Mouse (Mus musculus) bone marrow macrophage, adult 2 months (primary cell): ENCODE measurements around the gene Agl. TPM values are rescaled to one million over a fixed set of nuclear protein-coding genes. Genes with fewer than 3 reads are reported as not detected.
A peak's percentile ranks its signal among the peaks of the same experiment; 100 is the strongest.

ENCODE experiments used
- H3K27ac ChIP-seq: 2 replicates; pipeline ENCODE4 v1.5.1; 2012; ENCODE audit warnings: low read depth, low read length; ENCODE audit not compliant: insufficient read depth
- H3K4me1 ChIP-seq: 2 replicates; pipeline ENCODE4 v1.6.1; 2012; ENCODE audit warnings: low read length; ENCODE audit not compliant: control insufficient read depth, insufficient read depth
- H3K4me3 ChIP-seq: 2 replicates; pipeline ENCODE4 v1.5.1; 2012; ENCODE audit warnings: mild to moderate bottlenecking, low read length, moderate library complexity; ENCODE audit not compliant: insufficient read depth
- CTCF ChIP-seq: IDR thresholded peaks from 2 replicates; pipeline ENCODE4 v1.5.1; 2012; ENCODE audit warnings: low read depth, mild to moderate bottlenecking, low read length, moderate library complexity
- POLR2A ChIP-seq: IDR thresholded peaks from 2 replicates; pipeline ENCODE4 v1.6.1; 2012; ENCODE audit warnings: mild to moderate bottlenecking, low read depth, low read length, borderline replicate concordance
- polyA plus RNA-seq: library from polyadenylated mRNA; stranded (reverse); fragments of >200 nt; gene quantifications from 2 replicates; pipeline ENCODE4 v1.2.4, GENCODE M21; 2012; ENCODE audit not compliant: missing spikeins, insufficient read depth, insufficient read length

The Agl gene
- polyA plus RNA-seq, 1 experiment: 21.4 TPM

GRCm38 (mm10) chr3:116722980-116723379 is 85.0 kb downstream of the Agl start:
- TF ChIP-seq CTCF (no peak), POLR2A (no peak)
- no peak overlapping the region for H3K4me3 ChIP-seq

GRCm38 (mm10) chr3:116718951-116719350 is 89.0 kb downstream of the Agl start:
- Histone ChIP-seq H3K4me1 (no peaks in the 10 kb centered on the region), H3K27ac (no peak overlapping the region), H3K4me3 (no peak overlapping the region)
- TF ChIP-seq POLR2A (no peak), CTCF (no peak)

More at GRCm38 (mm10) chr3:116722980-116723379, 85.0 kb downstream of the Agl start:
- Histone ChIP-seq H3K27ac (no peak overlapping the region), H3K4me1 (no peaks in the 10 kb centered on the region)

DNA sequence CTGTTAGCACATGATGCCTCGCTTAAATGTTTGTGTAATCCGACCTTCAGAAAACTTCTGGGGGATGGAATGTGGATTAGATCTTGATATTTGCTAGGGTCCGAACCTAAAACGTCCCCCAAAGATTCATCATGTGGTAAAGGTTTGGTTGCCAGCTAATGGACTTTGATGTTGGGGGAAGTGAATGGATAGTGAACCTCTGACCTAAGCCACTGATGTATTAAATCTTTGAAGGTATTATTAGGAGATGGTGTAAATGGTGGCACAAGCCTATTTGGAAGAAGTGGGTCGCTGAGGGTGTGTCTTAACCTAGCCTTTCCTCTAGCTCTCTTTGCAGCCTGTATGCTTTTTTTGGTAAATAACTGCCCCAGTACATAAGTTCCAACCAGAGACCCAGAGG is 94.9 kb downstream of the Agl start:
- Histone ChIP-seq H3K4me1 (peaks cover 14% of the 10 kb centered on the region), H3K4me3 (peak overlapping the region; percentile 97; the same call in 1 of the 2 replicates)
- TF ChIP-seq POLR2A: no peak
- TF ChIP-seq CTCF: no peak

GRCm38 (mm10) chr3:116712436-116712881 is 95.5 kb downstream of the Agl start, which contains the start of gene Slc35a3:
Gene Slc35a3, minus strand, starts transcription at chr3:116712831.
- Histone ChIP-seq H3K4me3 (peak within 1 kb of the TSS; percentile 97), H3K4me1 (peaks cover 14% of the 10 kb centered on the region), H3K27ac (0 out of 2 replicates have a peak within 1 kb of the TSS, but pooled peaks have one; percentile 19)
- TF ChIP-seq CTCF (no peak), POLR2A (no peak)

More for the DNA sequence above, 94.9 kb downstream of the Agl start:
- H3K27ac ChIP-seq: no peak overlapping the region

GRCm38 (mm10) chr3:116711624-116712435 is 96.1 kb downstream of the Agl start:
- Histone ChIP-seq H3K4me3 (peak overlapping the region; percentile 97), H3K27ac (0 out of 2 replicates have a peak overlapping the region, but pooled peaks have one; percentile 19), H3K4me1 (peaks cover 14% of the 10 kb centered on the region)
- TF ChIP-seq CTCF: no peak
- TF ChIP-seq POLR2A: peak; percentile 20; the same call in 1 of the 2 replicates

DNA sequence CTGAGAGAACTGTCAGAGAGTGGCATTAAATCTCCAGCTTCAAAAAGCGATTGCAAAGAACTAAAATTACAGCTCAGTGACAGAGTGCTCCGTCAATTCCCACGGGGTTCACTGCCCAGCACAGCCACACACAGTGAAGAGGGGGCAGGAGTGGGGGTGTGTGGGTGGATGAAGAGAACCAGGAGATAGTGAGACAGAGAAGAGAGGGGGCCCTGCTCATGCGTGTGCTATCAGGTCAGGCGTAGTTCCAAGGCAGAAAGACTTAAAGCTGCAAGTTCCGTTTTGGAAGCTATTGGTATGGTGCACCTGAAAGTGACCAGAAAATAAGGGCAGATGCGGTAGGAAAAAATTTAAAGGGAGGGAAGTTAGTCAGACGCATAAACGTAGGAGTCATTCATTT is 97.0 kb downstream of the Agl start:
- Histone ChIP-seq H3K4me1 (peaks cover 14% of the 10 kb centered on the region), H3K27ac (no peak overlapping the region), H3K4me3 (peak overlapping the region; percentile 97)
- TF ChIP-seq CTCF: no peak
- no peak for TF ChIP-seq POLR2A

DNA sequence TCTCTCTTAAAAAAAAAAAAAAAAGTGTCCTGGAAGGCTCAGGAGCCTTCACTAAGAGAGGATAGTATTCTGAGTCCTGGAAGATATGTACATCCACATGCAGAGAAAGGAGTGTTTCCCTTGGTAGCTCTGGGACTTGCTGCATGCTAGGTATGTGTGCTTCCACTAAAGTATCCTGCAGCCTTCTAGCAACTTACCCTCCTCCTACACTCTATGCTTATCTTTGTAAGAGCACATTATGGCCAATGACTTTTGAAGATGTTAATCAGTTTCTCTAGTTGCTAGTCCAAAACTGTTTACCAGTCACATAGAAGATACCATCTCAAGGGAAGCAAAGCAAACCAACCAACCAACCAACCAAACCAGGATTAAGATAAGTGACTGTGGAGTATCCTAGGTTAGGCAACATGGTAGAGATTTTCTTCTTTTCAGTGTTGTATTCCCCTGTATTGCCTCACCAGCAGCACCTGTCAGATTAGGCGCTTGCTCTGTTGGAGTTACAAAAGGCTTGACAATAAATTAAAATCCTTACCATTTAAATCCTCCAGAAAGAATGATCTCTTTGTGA is 102.2 kb downstream of the Agl start:
- TF ChIP-seq CTCF (no peak), POLR2A (no peak)
- peaks cover 7% of the 10 kb centered on the region for H3K4me1 ChIP-seq
- H3K4me3 ChIP-seq: no peak overlapping the region
- no peak overlapping the region for H3K27ac ChIP-seq

- no peaks in the 10 kb centered on the region; the same call in 1 of the 2 replicates for H3K4me1 ChIP-seq
- no peak overlapping the region for H3K27ac ChIP-seq
- no peak overlapping the region for H3K4me3 ChIP-seq
- TF ChIP-seq CTCF (no peak), POLR2A (no peak)
Measured at GRCm38 (mm10) chr3:116703835-116704234, 104.1 kb downstream of the Agl start.

DNA sequence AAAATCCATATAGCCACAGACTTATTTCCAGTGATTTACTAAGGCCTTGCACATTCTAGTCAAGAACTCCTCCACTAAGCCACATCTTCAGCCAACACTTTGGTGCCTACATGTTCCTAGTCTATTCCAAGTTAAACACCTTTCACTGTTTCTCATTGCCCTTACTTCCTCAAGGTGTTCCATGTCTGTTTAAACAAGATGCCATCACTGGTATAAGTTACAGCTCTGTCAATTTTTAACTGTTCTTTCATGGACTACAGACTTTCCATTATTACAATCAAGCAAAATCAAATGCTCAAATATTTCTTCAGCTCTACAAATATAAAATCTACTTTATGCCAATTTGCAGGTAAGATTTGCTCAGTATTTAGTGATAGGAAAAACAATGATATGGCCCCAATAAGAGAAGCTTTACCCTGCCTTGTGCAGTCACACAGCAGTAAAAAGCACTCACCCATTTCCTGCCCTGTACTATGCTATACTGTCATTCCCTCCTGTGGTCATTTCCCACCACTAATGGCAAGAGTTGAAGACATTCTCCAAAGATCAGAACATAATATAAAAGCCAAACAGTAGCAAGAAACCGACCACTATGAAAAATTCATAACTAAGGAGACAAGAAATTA is 105.2 kb downstream of the Agl start:
- Histone ChIP-seq H3K27ac (no peak overlapping the region), H3K4me3 (no peak overlapping the region), H3K4me1 (no peaks in the 10 kb centered on the region; the same call in 1 of the 2 replicates)
- no peak for TF ChIP-seq CTCF
- TF ChIP-seq POLR2A: no peak
